Mouse (Mus musculus): ENCODE measurements around the gene Idi1. TPM values are rescaled to one million over a fixed set of nuclear protein-coding genes. Genes with fewer than 3 reads are reported as not detected.
"Not testable (repeated sequence)": the region's sequence is repeated elsewhere in the genome, so short reads cannot be mapped to it uniquely, and the experiment has no call there.

Idi1 gene
- polyA plus RNA-seq, 1 experiment: 7.9 TPM

GRCm38 (mm10) chr13:8886185-8886560 is 872 bp downstream of the Idi1 start:
- Histone ChIP-seq H3K27ac (ENCODE audit: insufficient read depth, low read depth, low read length) (peak overlapping the region; percentile 63), H3K4me1 (ENCODE audit: control insufficient read depth, insufficient read depth, insufficient read length, low read length) (no peaks in the 10 kb centered on the region), H3K4me3 (ENCODE audit: low read depth, low read length) (peak overlapping the region; percentile 72), H3K27me3 (ENCODE audit: control insufficient read depth, insufficient read depth, low read length) (no peaks in the 10 kb centered on the region), H3K36me3 (ENCODE audit: control insufficient read depth, insufficient read depth, low read length) (peaks cover 16% of the 10 kb centered on the region)
- WGBS: under 1% methylated on average over 9 of the region's 9 CpGs
- TF ChIP-seq POLR2A (IDR thresholded peaks at IDR 0.05; ENCODE audit: low read depth, low read length) (no peak), CTCF (IDR thresholded peaks at IDR 0.05; ENCODE audit: extremely low read depth, insufficient read length, insufficient replicate concordance, low read depth, low read length) (no peak)

GRCm38 (mm10) chr13:8888603-8889002 is 3.3 kb downstream of the Idi1 start:
- H3K27me3 ChIP-seq (ENCODE audit: control insufficient read depth, insufficient read depth, low read length): no peaks in the 10 kb centered on the region

GRCm38 (mm10) chr13:8905986-8906385 is 20.7 kb downstream of the Idi1 start:
- H3K27me3 ChIP-seq (ENCODE audit: control insufficient read depth, insufficient read depth, low read length): not testable (repeated sequence)

More at GRCm38 (mm10) chr13:8888603-8889002, 3.3 kb downstream of the Idi1 start:
- WGBS: 98% methylated on average over 1 of the region's 1 CpGs
- H3K4me1 ChIP-seq (ENCODE audit: control insufficient read depth, insufficient read depth, insufficient read length, low read length): no peaks in the 10 kb centered on the region
- peaks cover 21% of the 10 kb centered on the region for H3K36me3 ChIP-seq (ENCODE audit: control insufficient read depth, insufficient read depth, low read length)
- no peak for TF ChIP-seq POLR2A (IDR thresholded peaks at IDR 0.05; ENCODE audit: low read depth, low read length)
- no peak for TF ChIP-seq CTCF (IDR thresholded peaks at IDR 0.05; ENCODE audit: extremely low read depth, insufficient read length, insufficient replicate concordance, low read depth, low read length)
- no peak overlapping the region for H3K4me3 ChIP-seq (ENCODE audit: low read depth, low read length)
- no peak overlapping the region for H3K27ac ChIP-seq (ENCODE audit: insufficient read depth, low read depth, low read length)

GRCm38 (mm10) chr13:8913890-8914289 is 28.6 kb downstream of the Idi1 start:
- H3K36me3 ChIP-seq (ENCODE audit: control insufficient read depth, insufficient read depth, low read length); H3K27me3 ChIP-seq (ENCODE audit: control insufficient read depth, insufficient read depth, low read length); H3K4me1 ChIP-seq (ENCODE audit: control insufficient read depth, insufficient read depth, insufficient read length, low read length); H3K4me3 ChIP-seq (ENCODE audit: low read depth, low read length); H3K27ac ChIP-seq (ENCODE audit: insufficient read depth, low read depth, low read length): not testable (repeated sequence)
- WGBS: 87% methylated on average over 8 of the region's 8 CpGs

More at GRCm38 (mm10) chr13:8905986-8906385, 20.7 kb downstream of the Idi1 start:
- WGBS: 50% methylated on average over 2 of the region's 2 CpGs
- H3K36me3 ChIP-seq (ENCODE audit: control insufficient read depth, insufficient read depth, low read length); H3K27ac ChIP-seq (ENCODE audit: insufficient read depth, low read depth, low read length); H3K4me3 ChIP-seq (ENCODE audit: low read depth, low read length); H3K4me1 ChIP-seq (ENCODE audit: control insufficient read depth, insufficient read depth, insufficient read length, low read length): not testable (repeated sequence)

- H3K36me3 ChIP-seq (ENCODE audit: control insufficient read depth, insufficient read depth, low read length): no peaks in the 10 kb centered on the region
- H3K4me3 ChIP-seq (ENCODE audit: low read depth, low read length): no peak overlapping the region
- no peak overlapping the region for H3K27ac ChIP-seq (ENCODE audit: insufficient read depth, low read depth, low read length)
- TF ChIP-seq CTCF (IDR thresholded peaks at IDR 0.05; ENCODE audit: extremely low read depth, insufficient read length, insufficient replicate concordance, low read depth, low read length): no peak
- no peak for TF ChIP-seq POLR2A (IDR thresholded peaks at IDR 0.05; ENCODE audit: low read depth, low read length)
- H3K27me3 ChIP-seq (ENCODE audit: control insufficient read depth, insufficient read depth, low read length): no peaks in the 10 kb centered on the region
- H3K4me1 ChIP-seq (ENCODE audit: control insufficient read depth, insufficient read depth, insufficient read length, low read length): no peaks in the 10 kb centered on the region
- WGBS: 51% methylated on average over 2 of the region's 2 CpGs
These were observed 48.2 kb downstream of the Idi1 start for GRCm38 (mm10) chr13:8933499-8933898.

- H3K4me1 ChIP-seq (ENCODE audit: control insufficient read depth, insufficient read depth, insufficient read length, low read length); H3K27ac ChIP-seq (ENCODE audit: insufficient read depth, low read depth, low read length); H3K27me3 ChIP-seq (ENCODE audit: control insufficient read depth, insufficient read depth, low read length); H3K36me3 ChIP-seq (ENCODE audit: control insufficient read depth, insufficient read depth, low read length); H3K4me3 ChIP-seq (ENCODE audit: low read depth, low read length): not testable (repeated sequence)
- WGBS: 61% methylated on average over 6 of the region's 6 CpGs
These were observed 52.4 kb downstream of the Idi1 start for GRCm38 (mm10) chr13:8937611-8938140.

GRCm38 (mm10) chr13:8941110-8941509 is 55.8 kb downstream of the Idi1 start:
- not testable (repeated sequence) for H3K27me3 ChIP-seq (ENCODE audit: control insufficient read depth, insufficient read depth, low read length); H3K4me1 ChIP-seq (ENCODE audit: control insufficient read depth, insufficient read depth, insufficient read length, low read length); H3K36me3 ChIP-seq (ENCODE audit: control insufficient read depth, insufficient read depth, low read length); H3K4me3 ChIP-seq (ENCODE audit: low read depth, low read length); H3K27ac ChIP-seq (ENCODE audit: insufficient read depth, low read depth, low read length)
- WGBS: 89% methylated on average over 4 of the region's 4 CpGs

GRCm38 (mm10) chr13:8941701-8942100 is 56.4 kb downstream of the Idi1 start:
- H3K4me3 ChIP-seq (ENCODE audit: low read depth, low read length): not testable (repeated sequence)

More at GRCm38 (mm10) chr13:8941701-8942100, 56.4 kb downstream of the Idi1 start:
- not testable (repeated sequence) for H3K27me3 ChIP-seq (ENCODE audit: control insufficient read depth, insufficient read depth, low read length); H3K36me3 ChIP-seq (ENCODE audit: control insufficient read depth, insufficient read depth, low read length); H3K4me1 ChIP-seq (ENCODE audit: control insufficient read depth, insufficient read depth, insufficient read length, low read length); H3K27ac ChIP-seq (ENCODE audit: insufficient read depth, low read depth, low read length)
- WGBS: 50% methylated on average over 1 of the region's 5 CpGs

Other genes with a start within 250 kb of the Idi1 start
- gene Wdr37, start 13.6 kb upstream of the Idi1 start, polyA plus RNA-seq (2012; rRNA removed): 4.5 and 10.7 TPM in 2 replicates
- gene Gm9745, start 62.7 kb downstream of the Idi1 start, polyA plus RNA-seq (2012; rRNA removed): not detected in 2 replicates
- not detected in 2 replicates for gene Idi2, start 67.4 kb downstream of the Idi1 start, polyA plus RNA-seq (2012; rRNA removed)
- gene Gtpbp4, start 110.6 kb downstream of the Idi1 start, polyA plus RNA-seq (2012; rRNA removed): 0.71 and 1.2 TPM in 2 replicates
- 8.5 and 18.1 TPM in 2 replicates for gene Larp4b, start 208.4 kb downstream of the Idi1 start, polyA plus RNA-seq (2012; rRNA removed)

All from small intestine, adult 2 months (tissue).